Mouse (Mus musculus): ENCODE data around the gene Foxp1. TPM values are rescaled to one million over a fixed set of nuclear protein-coding genes. Genes with fewer than 3 reads are reported as not detected.

Foxp1 gene
- total RNA-seq, 2 experiments from 2014 or later = 142 TPM

Small RNA genes lying within 50 kb of the gene (microRNA-seq; reads per million reads assigned to microRNA genes)
- not detected for gene Gm22328
- gene Gm49348 = not detected

Other genes starting within 250 kb of the Foxp1 start
- 10 to 100 TPM; 14.9 to 17.3 TPM for gene Eif4e3, start 144.1 kb upstream of the Foxp1 start, total RNA-seq (2021)
- 10 to 100 TPM in 1 of 2 experiments, 1 to 10 TPM in 1; 6.3 to 11.9 TPM for gene Gm20696, start 144.1 kb upstream of the Foxp1 start, total RNA-seq (2021)
- gene Gpr27, start 170.0 kb upstream of the Foxp1 start, total RNA-seq (2021) = 10 to 100 TPM; 44.7 to 48.2 TPM
- 1 to 10 TPM in 1 of 2 experiments, under 1 TPM in 1; 0.39 to 1.2 TPM for gene Prok2, start 203.7 kb upstream of the Foxp1 start, total RNA-seq (2021)